Mouse (Mus musculus) forebrain, embryonic 12.5 days (tissue): ENCODE results near the gene Stard13. TPM values are rescaled to one million over a fixed set of nuclear protein-coding genes. Genes with fewer than 3 reads are reported as not detected.

Source experiments
- ATAC-seq: fragments of 200-750 bp; cut with Nextera tagmentation; 2 replicates; pipeline ENCODE4 v1.8.0; 2017; ENCODE audit warnings: moderate TSS enrichment; ENCODE audit not compliant: low FRiP score
- H3K27ac ChIP-seq: fragments of 300-500 bp; sonication (generic); 2 replicates; pipeline ENCODE4 v1.5.1; 2016; ENCODE audit warnings: mild to moderate bottlenecking
- H3K27me3 ChIP-seq: fragments of 300-500 bp; sonication (generic); 2 replicates; pipeline ENCODE4 v1.6.1; 2016; ENCODE audit warnings: mild to moderate bottlenecking
- H3K36me3 ChIP-seq: fragments of 300-500 bp; sonication (generic); replicated peaks from 2 replicates; pipeline ENCODE4 v1.6.1; 2016; ENCODE audit warnings: mild to moderate bottlenecking
- H3K4me1 ChIP-seq: fragments of 300-500 bp; sonication (generic); 2 replicates; pipeline ENCODE4 v1.6.1; 2016
- H3K4me2 ChIP-seq: fragments of 300-500 bp; sonication (generic); 2 replicates; pipeline ENCODE4 v1.6.1; 2016; ENCODE audit warnings: mild to moderate bottlenecking, moderate library complexity
- H3K4me3 ChIP-seq: fragments of 300-500 bp; sonication (generic); replicated peaks from 2 replicates; pipeline ENCODE4 v1.5.1; 2016; ENCODE audit warnings: mild to moderate bottlenecking
- H3K9ac ChIP-seq: fragments of 300-500 bp; sonication (generic); 2 replicates; pipeline ENCODE4 v1.6.1; 2016; ENCODE audit warnings: mild to moderate bottlenecking
- H3K9me3 ChIP-seq: fragments of 300-500 bp; sonication (generic); 2 replicates; pipeline ENCODE4 v1.6.1; 2016
- WGBS: fragments of 180-500 bp; shearing (Covaris S2); methylation state at CpG from one replicate; pipeline ENCODE4 v1.1.7; 2016; 5-methylcytosine and 5-hydroxymethylcytosine counted together
- polyA plus RNA-seq: library from polyadenylated mRNA; unstranded; fragments of >200 nt; fragmentation: Nextera tagmentation; extraction: Ambion mirVana; gene quantifications from 2 replicates; pipeline ENCODE4 v1.2.1, GENCODE M21; 2016

Stard13 gene
- polyA plus RNA-seq, 1 experiment from 2014 or later = 3.6 TPM

GRCm38 (mm10) chr5:151189789-151190378 is 43.8 kb downstream of the Stard13 start:
- H3K4me2 ChIP-seq = peak overlapping the region; percentile 84
- peak overlapping the region; percentile 49 for H3K4me3 ChIP-seq
- no peaks in the 10 kb centered on the region for H3K36me3 ChIP-seq
- peak; percentile 95 for ATAC-seq
- WGBS = 2% methylated on average over 27 of the region's 27 CpGs
- peaks cover 6% of the 10 kb centered on the region for H3K4me1 ChIP-seq
- peak overlapping the region; percentile 56 for H3K9ac ChIP-seq
- 0 out of 2 replicates have a peak, but pooled peaks cover 8% of the 10 kb centered on the region for H3K27me3 ChIP-seq
- H3K27ac ChIP-seq = no peak overlapping the region
- no peaks in the 10 kb centered on the region for H3K9me3 ChIP-seq

- Histone ChIP-seq H3K36me3 (no peaks in the 10 kb centered on the region), H3K9ac (peak overlapping the region; percentile 56), H3K4me3 (peak overlapping the region; percentile 49), H3K27me3 (0 out of 2 replicates have a peak, but pooled peaks cover 8% of the 10 kb centered on the region), H3K9me3 (no peaks in the 10 kb centered on the region), H3K4me1 (peaks cover 6% of the 10 kb centered on the region), H3K27ac (no peak overlapping the region), H3K4me2 (peak overlapping the region; percentile 84)
- ATAC-seq = no peak
- WGBS = 41% methylated on average over 3 of the region's 3 CpGs
Observed at GRCm38 (mm10) chr5:151189321-151189720, 44.3 kb downstream of the Stard13 start.

- Histone ChIP-seq H3K4me2 (no peak overlapping the region), H3K27ac (no peak overlapping the region), H3K4me1 (peaks cover 6% of the 10 kb centered on the region), H3K27me3 (0 out of 2 replicates have a peak, but pooled peaks cover 8% of the 10 kb centered on the region), H3K36me3 (no peaks in the 10 kb centered on the region), H3K9ac (no peak overlapping the region), H3K9me3 (no peaks in the 10 kb centered on the region), H3K4me3 (no peak overlapping the region)
- 80% methylated on average over 6 of the region's 6 CpGs for WGBS
- ATAC-seq = no peak
Observed at GRCm38 (mm10) chr5:151188659-151189058, 45.0 kb downstream of the Stard13 start.

- Histone ChIP-seq H3K27me3 (0 out of 2 replicates have a peak, but pooled peaks cover 8% of the 10 kb centered on the region), H3K4me1 (peaks cover 6% of the 10 kb centered on the region), H3K9me3 (no peaks in the 10 kb centered on the region), H3K36me3 (no peaks in the 10 kb centered on the region), H3K4me3 (no peak overlapping the region), H3K27ac (no peak overlapping the region), H3K9ac (no peak overlapping the region), H3K4me2 (no peak overlapping the region)
- no peak for ATAC-seq
- WGBS = 76% methylated on average over 11 of the region's 11 CpGs
Observed at GRCm38 (mm10) chr5:151187336-151187735, 46.3 kb downstream of the Stard13 start.

- Histone ChIP-seq H3K36me3 (no peaks in the 10 kb centered on the region), H3K9ac (no peak overlapping the region), H3K4me2 (no peak overlapping the region), H3K27me3 (0 out of 2 replicates have a peak, but pooled peaks cover 8% of the 10 kb centered on the region), H3K4me3 (no peak overlapping the region), H3K27ac (no peak overlapping the region), H3K9me3 (no peaks in the 10 kb centered on the region), H3K4me1 (peaks cover 6% of the 10 kb centered on the region)
- ATAC-seq = no peak
- 79% methylated on average over 8 of the region's 8 CpGs for WGBS
Observed at GRCm38 (mm10) chr5:151185286-151185856, 48.3 kb downstream of the Stard13 start.

- H3K4me3 ChIP-seq = no peak overlapping the region
Observed at GRCm38 (mm10) chr5:151183656-151184240, 49.9 kb downstream of the Stard13 start.

GRCm38 (mm10) chr5:151181288-151181687 is 52.3 kb downstream of the Stard13 start:
- Histone ChIP-seq H3K4me3 (no peak overlapping the region), H3K4me2 (no peak overlapping the region), H3K27ac (no peak overlapping the region), H3K27me3 (no peaks in the 10 kb centered on the region), H3K9ac (no peak overlapping the region), H3K4me1 (no peaks in the 10 kb centered on the region), H3K36me3 (no peaks in the 10 kb centered on the region), H3K9me3 (no peaks in the 10 kb centered on the region)
- no peak for ATAC-seq
- 98% methylated on average over 8 of the region's 8 CpGs for WGBS

More at GRCm38 (mm10) chr5:151183656-151184240, 49.9 kb downstream of the Stard13 start:
- Histone ChIP-seq H3K9ac (no peak overlapping the region), H3K36me3 (no peaks in the 10 kb centered on the region), H3K4me1 (no peaks in the 10 kb centered on the region), H3K27me3 (no peaks in the 10 kb centered on the region), H3K4me2 (no peak overlapping the region), H3K9me3 (no peaks in the 10 kb centered on the region), H3K27ac (no peak overlapping the region)
- 90% methylated on average over 11 of the region's 11 CpGs for WGBS
- no peak for ATAC-seq

- 93% methylated on average over 9 of the region's 9 CpGs for WGBS
- H3K4me1 ChIP-seq = no peaks in the 10 kb centered on the region
- H3K4me2 ChIP-seq = no peak overlapping the region
- no peaks in the 10 kb centered on the region for H3K27me3 ChIP-seq
- no peak overlapping the region for H3K4me3 ChIP-seq
- no peaks in the 10 kb centered on the region for H3K9me3 ChIP-seq
- H3K27ac ChIP-seq = no peak overlapping the region
- H3K36me3 ChIP-seq = no peaks in the 10 kb centered on the region
- no peak for ATAC-seq
- no peak overlapping the region for H3K9ac ChIP-seq
Observed at GRCm38 (mm10) chr5:151180176-151180785, 53.4 kb downstream of the Stard13 start.

GRCm38 (mm10) chr5:151177171-151177570 is 56.5 kb downstream of the Stard13 start:
- 92% methylated on average over 3 of the region's 3 CpGs for WGBS

GRCm38 (mm10) chr5:151175897-151176313 is 57.7 kb downstream of the Stard13 start:
- no peak for ATAC-seq
- WGBS = 69% methylated on average over 4 of the region's 4 CpGs

More at GRCm38 (mm10) chr5:151177171-151177570, 56.5 kb downstream of the Stard13 start:
- Histone ChIP-seq H3K4me3 (no peak overlapping the region), H3K4me1 (no peaks in the 10 kb centered on the region), H3K9ac (no peak overlapping the region), H3K9me3 (no peaks in the 10 kb centered on the region), H3K4me2 (no peak overlapping the region), H3K36me3 (no peaks in the 10 kb centered on the region), H3K27me3 (no peaks in the 10 kb centered on the region), H3K27ac (no peak overlapping the region)
- ATAC-seq = no peak

GRCm38 (mm10) chr5:151174485-151175460 is 58.9 kb downstream of the Stard13 start:
- Histone ChIP-seq H3K27me3 (no peaks in the 10 kb centered on the region), H3K4me1 (no peaks in the 10 kb centered on the region), H3K9me3 (no peaks in the 10 kb centered on the region), H3K4me3 (no peak overlapping the region), H3K9ac (no peak overlapping the region), H3K36me3 (no peaks in the 10 kb centered on the region), H3K27ac (no peak overlapping the region), H3K4me2 (no peak overlapping the region)
- 80% methylated on average over 7 of the region's 7 CpGs for WGBS
- ATAC-seq = no peak

More at GRCm38 (mm10) chr5:151175897-151176313, 57.7 kb downstream of the Stard13 start:
- H3K27ac ChIP-seq = no peak overlapping the region
- H3K36me3 ChIP-seq = no peaks in the 10 kb centered on the region
- no peak overlapping the region for H3K9ac ChIP-seq
- H3K4me2 ChIP-seq = no peak overlapping the region
- no peaks in the 10 kb centered on the region for H3K9me3 ChIP-seq
- no peaks in the 10 kb centered on the region for H3K27me3 ChIP-seq
- no peaks in the 10 kb centered on the region for H3K4me1 ChIP-seq
- H3K4me3 ChIP-seq = no peak overlapping the region
